Mouse (Mus musculus) ES-E14 (cell line): ENCODE measurements at regions not wholly inside any gene's neighbourhood (a gene's known extent, or its start where the extent isn't known, plus 50 kb on each side); places are given as distances from the start of the nearest gene placed in this dataset.

Experiments
- CHD2 ChIP-seq: IDR thresholded peaks from 2 replicates; pipeline ENCODE4 v1.6.1; 2014; ENCODE audit warnings: mild to moderate bottlenecking, low read depth, low read length, inconsistent platforms
- MAFK ChIP-seq: IDR thresholded peaks from 2 replicates; pipeline ENCODE4 v1.6.1; 2014; ENCODE audit warnings: mild to moderate bottlenecking, low read depth, low read length, inconsistent platforms; ENCODE audit not compliant: insufficient read depth
- ZNF384 ChIP-seq: IDR thresholded peaks from 2 replicates; pipeline ENCODE4 v1.6.1; 2012; ENCODE audit warnings: low read depth, low read length, inconsistent platforms

DNA sequence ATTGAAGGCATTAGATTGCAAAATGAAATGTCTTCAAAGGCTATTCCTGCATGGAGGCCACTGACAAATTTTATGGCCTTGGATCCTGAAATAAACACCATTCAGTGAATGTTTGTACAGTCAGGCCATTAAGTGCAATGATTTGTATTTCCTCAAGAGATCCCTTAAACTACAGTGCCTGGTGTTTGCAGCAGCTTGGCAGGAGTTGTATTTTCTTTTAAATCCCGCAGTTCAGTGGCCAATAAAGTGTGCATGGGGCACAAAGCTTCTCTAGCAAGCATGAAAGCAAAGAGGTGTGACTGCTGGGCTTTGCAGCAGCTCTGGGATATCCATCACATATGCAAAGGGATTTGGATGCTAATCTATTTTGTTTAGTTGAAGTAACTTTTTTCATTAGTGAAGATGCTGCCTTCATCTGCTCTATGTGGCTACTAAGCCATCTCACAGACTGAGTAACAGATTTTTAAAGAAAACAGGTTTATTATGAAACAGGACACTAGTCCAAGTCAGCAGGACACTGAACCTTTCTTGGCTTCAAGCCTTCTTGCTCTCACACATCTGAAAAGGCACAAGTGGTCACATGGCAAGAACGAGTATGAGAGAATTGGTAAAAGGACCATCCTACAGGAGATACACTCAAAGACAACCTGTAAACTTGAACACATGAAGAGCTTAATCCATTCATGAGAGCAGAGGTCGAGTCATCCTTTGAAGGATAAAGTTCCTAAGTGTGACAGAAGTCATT, 102.2 kb upstream of the Tusc1 start:
- TF ChIP-seq CHD2 (no peak), ZNF384 (no peak), MAFK (no peak)
